Mouse (Mus musculus) MEL (cell line): ENCODE results near the gene Lin52. TPM values are rescaled to one million over a fixed set of nuclear protein-coding genes. Genes with fewer than 3 reads are reported as not detected.
A peak's percentile ranks its signal among the peaks of the same experiment; 100 is the strongest.

Experiments used
- DNase-seq: peaks from one replicate; pipeline ENCODE4 v3.0.0; 2011; ENCODE audit warnings: low read depth, low spot score
- H3K27ac ChIP-seq: 2 replicates; pipeline ENCODE4 v1.5.1; 2012; ENCODE audit warnings: low read depth, mild to moderate bottlenecking, control low read depth, low read length, moderate library complexity; ENCODE audit not compliant: control insufficient read depth
- H3K27me3 ChIP-seq, 2 experiments: fragments of 150-350 bp in 1 of 2; sonication (generic) in 1 of 2; 2 replicates each; pipeline ENCODE4 v1.6.1; 2012; ENCODE audit warnings: low read length in 2 of 2, mild to moderate bottlenecking in 2 of 2, improper control_type of control experiment in 1 of 2, moderate library complexity in 1 of 2; ENCODE audit not compliant: insufficient read depth in 2 of 2, control insufficient read depth in 1 of 2
- H3K36me3 ChIP-seq, 2 experiments: 2 replicates each; pipeline ENCODE4 v1.6.1; 2012 to 2014; ENCODE audit warnings: low read length in 2 of 2, improper control_type of control experiment in 1 of 2, inconsistent platforms in 1 of 2, mild to moderate bottlenecking in 1 of 2; ENCODE audit not compliant: insufficient read depth in 2 of 2, control insufficient read depth in 1 of 2
- H3K4me1 ChIP-seq, 2 experiments: fragments of 150-350 bp in 1 of 2; sonication (generic) in 1 of 2; 2 replicates each; pipeline ENCODE4 v1.6.1; 2012; ENCODE audit warnings: low read length in 2 of 2, improper control_type of control experiment in 1 of 2, mild to moderate bottlenecking in 1 of 2; ENCODE audit not compliant: insufficient read depth in 2 of 2, control insufficient read depth in 1 of 2
- H3K4me3 ChIP-seq, 2 experiments: fragments of 150-350 bp in 1 of 2; sonication (generic) in 1 of 2; 2 replicates each; pipeline ENCODE4 v1.5.1; 2012; ENCODE audit warnings: low read depth in 2 of 2, low read length in 2 of 2, mild to moderate bottlenecking in 2 of 2, moderate library complexity in 2 of 2, control low read depth in 1 of 2, improper control_type of control experiment in 1 of 2; ENCODE audit not compliant: control insufficient read depth in 1 of 2, insufficient read depth in 1 of 2
- H3K79me2 ChIP-seq: 2 replicates; pipeline ENCODE4 v1.6.1; 2012; ENCODE audit warnings: mild to moderate bottlenecking, low read length, moderate library complexity; ENCODE audit not compliant: control insufficient read depth, poor library complexity, insufficient read depth
- H3K9ac ChIP-seq: 2 replicates; pipeline ENCODE4 v1.6.1; 2012; ENCODE audit warnings: low read depth, mild to moderate bottlenecking, control low read depth, low read length, moderate library complexity; ENCODE audit not compliant: control insufficient read depth, poor library complexity, severe bottlenecking
- H3K9me3 ChIP-seq: fragments of 150-350 bp; sonication (generic); replicated peaks from 2 replicates; pipeline ENCODE4 v1.6.1; 2012; ENCODE audit warnings: mild to moderate bottlenecking, low read length, improper control_type of control experiment, moderate library complexity; ENCODE audit not compliant: insufficient read depth
- BHLHE40 ChIP-seq: IDR thresholded peaks from 2 replicates; pipeline ENCODE4 v1.6.1; 2012; ENCODE audit warnings: low read depth, mild to moderate bottlenecking, inconsistent platforms, low read length, improper control_type of control experiment, borderline replicate concordance
- CHD1 ChIP-seq: IDR thresholded peaks from 2 replicates; pipeline ENCODE4 v1.6.1; 2012; ENCODE audit warnings: low read depth, mild to moderate bottlenecking, inconsistent platforms, low read length, improper control_type of control experiment
- CTCF ChIP-seq, 3 experiments: IDR thresholded peaks in 2 of 3; conservative IDR thresholded peaks in 1 of 3; 2 replicates each; pipeline ENCODE4 v1.5.1; 2011 to 2012; ENCODE audit warnings: low read length in 3 of 3, low read depth in 2 of 3, mild to moderate bottlenecking in 2 of 3, improper control_type of control experiment in 1 of 3, inconsistent platforms in 1 of 3, mixed read lengths in 1 of 3, moderate library complexity in 1 of 3; ENCODE audit not compliant: control insufficient read depth in 1 of 3, insufficient read depth in 1 of 3, poor library complexity in 1 of 3, severe bottlenecking in 1 of 3
- E2F4 ChIP-seq: IDR thresholded peaks from 2 replicates; pipeline ENCODE4 v1.6.1; 2011; ENCODE audit warnings: low read depth, low read length, improper control_type of control experiment, borderline replicate concordance
- ELF1 ChIP-seq: IDR thresholded peaks from 2 replicates; pipeline ENCODE4 v1.6.1; 2014; ENCODE audit warnings: low read depth, mild to moderate bottlenecking, inconsistent platforms, low read length, improper control_type of control experiment, moderate library complexity
- EP300 ChIP-seq, 2 experiments: IDR thresholded peaks; 2 replicates each; pipeline ENCODE4 v1.6.1; 2011; ENCODE audit warnings: improper control_type of control experiment in 2 of 2, low read length in 2 of 2, low read depth in 1 of 2, mild to moderate bottlenecking in 1 of 2
- ETS1 ChIP-seq: IDR thresholded peaks from 2 replicates; pipeline ENCODE4 v1.6.1; 2012; ENCODE audit warnings: low read depth, mild to moderate bottlenecking, inconsistent platforms, low read length, improper control_type of control experiment, moderate library complexity
- GATA1 ChIP-seq: IDR thresholded peaks from 2 replicates; pipeline ENCODE4 v1.6.1; 2011; ENCODE audit warnings: low read depth, low read length, improper control_type of control experiment
- MAX ChIP-seq: IDR thresholded peaks from 2 replicates; pipeline ENCODE4 v1.6.1; 2011; ENCODE audit warnings: low read length, improper control_type of control experiment
- MEF2A ChIP-seq: IDR thresholded peaks from 2 replicates; pipeline ENCODE4 v1.6.1; 2014; ENCODE audit warnings: low read depth, mild to moderate bottlenecking, inconsistent platforms, low read length, improper control_type of control experiment; ENCODE audit not compliant: poor library complexity, insufficient replicate concordance, severe bottlenecking; ENCODE audit errors: extremely low read depth
- MXI1 ChIP-seq: IDR thresholded peaks from 2 replicates; pipeline ENCODE4 v1.6.1; 2011; ENCODE audit warnings: mild to moderate bottlenecking, low read depth, low read length, improper control_type of control experiment
- MYC ChIP-seq: IDR thresholded peaks from 2 replicates; pipeline ENCODE4 v1.6.1; 2011; ENCODE audit warnings: low read depth, mild to moderate bottlenecking, low read length, improper control_type of control experiment, moderate library complexity
- NELFE ChIP-seq: IDR thresholded peaks from 2 replicates; pipeline ENCODE4 v1.6.1; 2011; ENCODE audit warnings: low read depth, low read length, improper control_type of control experiment
- NRF1 ChIP-seq: IDR thresholded peaks from 2 replicates; pipeline ENCODE4 v1.6.1; 2014; ENCODE audit warnings: low read depth, mild to moderate bottlenecking, inconsistent platforms, low read length, improper control_type of control experiment, moderate library complexity; ENCODE audit not compliant: poor library complexity, insufficient read depth, severe bottlenecking
- POLR2A ChIP-seq, 2 experiments: IDR thresholded peaks; 2 replicates each; pipeline ENCODE4 v1.6.1; 2011 to 2012; ENCODE audit warnings: low read length in 2 of 2, mild to moderate bottlenecking in 2 of 2, control low read depth in 1 of 2, improper control_type of control experiment in 1 of 2, low read depth in 1 of 2, moderate library complexity in 1 of 2; ENCODE audit not compliant: control insufficient read depth in 1 of 2, insufficient read depth in 1 of 2, poor library complexity in 1 of 2
- POLR2AphosphoS2 ChIP-seq: IDR thresholded peaks from 2 replicates; pipeline ENCODE4 v1.6.1; 2011; ENCODE audit warnings: low read length, improper control_type of control experiment
- RAD21 ChIP-seq: IDR thresholded peaks from 2 replicates; pipeline ENCODE4 v1.6.1; 2011; ENCODE audit warnings: mild to moderate bottlenecking, low read depth, low read length, improper control_type of control experiment
- TAL1 ChIP-seq: IDR thresholded peaks from 2 replicates; pipeline ENCODE4 v1.6.1; 2012; ENCODE audit warnings: mild to moderate bottlenecking, inconsistent platforms, low read length, moderate library complexity, mixed read lengths
- TBP ChIP-seq: IDR thresholded peaks from 2 replicates; pipeline ENCODE4 v1.8.0; 2011; ENCODE audit warnings: low read depth, low read length, improper control_type of control experiment
- TCF12 ChIP-seq: IDR thresholded peaks from 2 replicates; pipeline ENCODE4 v1.6.1; 2014; ENCODE audit warnings: low read depth, mild to moderate bottlenecking, inconsistent platforms, low read length, improper control_type of control experiment, moderate library complexity
- USF1 ChIP-seq: IDR thresholded peaks from 2 replicates; pipeline ENCODE4 v1.6.1; 2014; ENCODE audit warnings: low read depth, mild to moderate bottlenecking, inconsistent platforms, low read length, improper control_type of control experiment, moderate library complexity
- USF2 ChIP-seq, 2 experiments: IDR thresholded peaks; 2 replicates each; pipeline ENCODE4 v1.6.1; 2011 to 2012; ENCODE audit warnings: improper control_type of control experiment in 2 of 2, low read length in 2 of 2, borderline replicate concordance in 1 of 2, inconsistent platforms in 1 of 2, low read depth in 1 of 2, mild to moderate bottlenecking in 1 of 2; ENCODE audit not compliant: insufficient read depth in 1 of 2
- ZKSCAN1 ChIP-seq: IDR thresholded peaks from 2 replicates; pipeline ENCODE4 v1.6.1; 2012; ENCODE audit warnings: low read depth, mild to moderate bottlenecking, inconsistent platforms, low read length, improper control_type of control experiment, moderate library complexity
- polyA plus RNA-seq, 2 experiments: library from polyadenylated mRNA; stranded (reverse) in 1 of 2; unstranded in 1 of 2; fragments of >175 nt in 1 of 2; fragments of >200 nt in 1 of 2; gene quantifications; 2 replicates each; pipeline versions ENCODE4 v1.2.1 to v1.2.4; 2012; ENCODE audit warnings: low replicate concordance in 2 of 2, low read depth in 1 of 2; ENCODE audit not compliant: insufficient read length in 2 of 2, insufficient read depth in 1 of 2, missing spikeins in 1 of 2
- total RNA-seq: library from RNA; depleted of rRNA; stranded (reverse); fragments of 300-350 nt; gene quantifications from 2 replicates; pipeline ENCODE4 v1.2.3, GENCODE M21; 2012

Lin52 gene
- total and polyA plus RNA-seq, 3 experiments, result 6.7 to 7.7 TPM; not detected in 1

- no peak for TF ChIP-seq CTCF (IDR thresholded peaks at IDR 0.05 in 2 of 3, conservative IDR thresholded peaks at IDR 0.05 in 1 of 3; ENCODE audit: control insufficient read depth in 1 of 3, insufficient read depth in 1 of 3, low read depth in 2 of 3, low read length in 3 of 3, poor library complexity in 1 of 3, severe bottlenecking in 1 of 3)
- TF ChIP-seq BHLHE40, result no peak
- TF ChIP-seq TCF12, result peak; percentile 31; the same call in 1 of the 2 replicates
- TF ChIP-seq ETS1, result no peak
- TF ChIP-seq USF1, result no peak
- TF ChIP-seq TAL1, result peak; percentile 13; the same call in 1 of the 2 replicates
- peak; percentile 43; the same call in 1 of the 2 replicates for TF ChIP-seq GATA1
- peak; percentile 28 to 64; a peak in 3 of 4 replicates for TF ChIP-seq EP300 (IDR thresholded peaks at IDR 0.05; ENCODE audit: low read depth in 1 of 2, low read length in 2 of 2)
- Histone ChIP-seq H3K27ac (no peak overlapping the region), H3K27me3 (no peaks in the 10 kb centered on the region), H3K9ac (no peak overlapping the region), H3K4me3 (no peak overlapping the region), H3K79me2 (no peaks in the 10 kb centered on the region), H3K9me3 (no peaks in the 10 kb centered on the region), H3K36me3 (peaks cover 0 to 9% of the 10 kb centered on the region in 2 experiments; a peak in 2 of 4 replicates), H3K4me1 (peaks cover 0 to 6% of the 10 kb centered on the region in 2 experiments; a peak in 2 of 4 replicates)
- peak; percentile 49 for DNase-seq
These were observed 66.8 kb downstream of the Lin52 start for GRCm38 (mm10) chr12:84518018-84518417.

- DNase-seq, result no peak
These were observed 72.5 kb downstream of the Lin52 start for GRCm38 (mm10) chr12:84523728-84524127.

GRCm38 (mm10) chr12:84524147-84525050 lies 73.2 kb downstream of the Lin52 start:
- Histone ChIP-seq H3K4me3 (no peak overlapping the region), H3K4me1 (no peaks in the 10 kb centered on the region), H3K9me3 (no peaks in the 10 kb centered on the region), H3K36me3 (no peaks in the 10 kb centered on the region), H3K79me2 (no peaks in the 10 kb centered on the region), H3K27me3 (no peaks in the 10 kb centered on the region), H3K9ac (no peak overlapping the region), H3K27ac (no peak overlapping the region)
- DNase-seq, result no peak
- TF ChIP-seq GATA1, result no peak
- TF ChIP-seq ELF1, result no peak
- no peak for TF ChIP-seq POLR2A (IDR thresholded peaks at IDR 0.05; ENCODE audit: control insufficient read depth in 1 of 2, insufficient read depth in 1 of 2, low read depth in 1 of 2, low read length in 2 of 2, poor library complexity in 1 of 2)
- no peak for TF ChIP-seq CHD1
- TF ChIP-seq NRF1, result no peak
- TF ChIP-seq ZKSCAN1, result no peak
- no peak for TF ChIP-seq NELFE
- TF ChIP-seq TAL1, result no peak
- no peak for TF ChIP-seq MXI1
- no peak for TF ChIP-seq MAX
- no peak for TF ChIP-seq CTCF (IDR thresholded peaks at IDR 0.05 in 2 of 3, conservative IDR thresholded peaks at IDR 0.05 in 1 of 3; ENCODE audit: control insufficient read depth in 1 of 3, insufficient read depth in 1 of 3, low read depth in 2 of 3, low read length in 3 of 3, poor library complexity in 1 of 3, severe bottlenecking in 1 of 3)
- no peak for TF ChIP-seq USF2 (IDR thresholded peaks at IDR 0.05; ENCODE audit: borderline replicate concordance in 1 of 2, insufficient read depth in 1 of 2, low read depth in 1 of 2, low read length in 2 of 2)
- TF ChIP-seq POLR2AphosphoS2, result no peak
- no peak for TF ChIP-seq TBP
- TF ChIP-seq MYC, result no peak
- TF ChIP-seq MEF2A, result no peak
- TF ChIP-seq BHLHE40, result no peak
- TF ChIP-seq RAD21, result no peak

More at GRCm38 (mm10) chr12:84523728-84524127, 72.5 kb downstream of the Lin52 start:
- Histone ChIP-seq H3K79me2 (no peaks in the 10 kb centered on the region), H3K9ac (no peak overlapping the region), H3K27me3 (no peaks in the 10 kb centered on the region), H3K9me3 (no peaks in the 10 kb centered on the region), H3K4me3 (no peak overlapping the region), H3K4me1 (no peaks in the 10 kb centered on the region), H3K36me3 (no peaks in the 10 kb centered on the region), H3K27ac (no peak overlapping the region)
- no peak for TF ChIP-seq USF2 (IDR thresholded peaks at IDR 0.05; ENCODE audit: borderline replicate concordance in 1 of 2, insufficient read depth in 1 of 2, low read depth in 1 of 2, low read length in 2 of 2)
- no peak for TF ChIP-seq TBP
- no peak for TF ChIP-seq E2F4
